Mouse (Mus musculus) heart, embryonic 14.5 days (tissue): ENCODE results near the gene Cacna1d. TPM values are rescaled to one million over a fixed set of nuclear protein-coding genes. Genes with fewer than 3 reads are reported as not detected.
A peak's percentile ranks its signal among the peaks of the same experiment; 100 is the strongest.

Experiments
- ATAC-seq: fragments of 200-750 bp; cut with Nextera tagmentation; 2 replicates; pipeline ENCODE4 v1.8.0; 2017; ENCODE audit warnings: low read depth, moderate TSS enrichment; ENCODE audit not compliant: insufficient number of reproducible peaks, insufficient read depth, low FRiP score
- H3K27ac ChIP-seq, 2 experiments: fragments of 200-500 bp in 1 of 2; fragments of 300-500 bp in 1 of 2; sonication (generic) in 1 of 2; replicated peaks in 1 of 2; 2 replicates each; pipeline ENCODE4 v1.5.1; 2012 to 2014; ENCODE audit warnings: low read depth in 2 of 2, low read length in 2 of 2, control low read depth in 1 of 2, mild to moderate bottlenecking in 1 of 2, mixed read lengths in 1 of 2; ENCODE audit not compliant: control insufficient read depth in 1 of 2, insufficient read depth in 1 of 2
- H3K27me3 ChIP-seq: fragments of 300-500 bp; sonication (generic); 2 replicates; pipeline ENCODE4 v1.6.1; 2014; ENCODE audit warnings: mild to moderate bottlenecking, low read length, control low read depth; ENCODE audit not compliant: control insufficient read depth, insufficient read depth
- H3K36me3 ChIP-seq: fragments of 300-500 bp; sonication (generic); 2 replicates; pipeline ENCODE4 v1.6.1; 2014; ENCODE audit warnings: mild to moderate bottlenecking, control low read depth, low read length, mixed read lengths; ENCODE audit not compliant: control insufficient read depth, insufficient read depth
- H3K4me1 ChIP-seq, 2 experiments: fragments of 200-500 bp in 1 of 2; fragments of 300-500 bp in 1 of 2; sonication (generic) in 1 of 2; 2 replicates each; pipeline ENCODE4 v1.6.1; 2012 to 2014; ENCODE audit warnings: low read length in 2 of 2, control low read depth in 1 of 2, mixed read lengths in 1 of 2; ENCODE audit not compliant: control insufficient read depth in 2 of 2, insufficient read depth in 2 of 2
- H3K4me2 ChIP-seq: fragments of 300-500 bp; sonication (generic); 2 replicates; pipeline ENCODE4 v1.6.1; 2014; ENCODE audit warnings: mild to moderate bottlenecking, low read length
- H3K4me3 ChIP-seq, 2 experiments: fragments of 200-500 bp in 1 of 2; fragments of 300-500 bp in 1 of 2; sonication (generic) in 1 of 2; 2 replicates each; pipeline ENCODE4 v1.5.1; 2012 to 2014; ENCODE audit warnings: low read length in 2 of 2, mild to moderate bottlenecking in 2 of 2, control low read depth in 1 of 2, low read depth in 1 of 2, moderate library complexity in 1 of 2; ENCODE audit not compliant: control insufficient read depth in 1 of 2, insufficient read depth in 1 of 2
- H3K9ac ChIP-seq: fragments of 300-500 bp; sonication (generic); 2 replicates; pipeline ENCODE4 v1.6.1; 2014; ENCODE audit warnings: mild to moderate bottlenecking, low read length
- H3K9me3 ChIP-seq: fragments of 300-500 bp; sonication (generic); 2 replicates; pipeline ENCODE4 v1.6.1; 2016; ENCODE audit warnings: low read length, control low read depth; ENCODE audit not compliant: control insufficient read depth
- WGBS: fragments of 180-500 bp; shearing (Covaris S2); extraction: QIAGEN DNeasy Blood & Tissue Kit; methylation state at CpG from one replicate; pipeline ENCODE4 v1.1.7; 2014; 5-methylcytosine and 5-hydroxymethylcytosine counted together
- polyA plus RNA-seq: library from polyadenylated mRNA; unstranded; fragments of >200 nt; fragmentation: Nextera tagmentation; extraction: Ambion mirVana; gene quantifications from 2 replicates; pipeline ENCODE4 v1.2.1, GENCODE M21; 2014

Gene Cacna1d
- polyA plus RNA-seq, 1 experiment from 2014 or later = 13.1 TPM

GRCm38 (mm10) chr14:30204526-30204925 is 286.7 kb downstream of the Cacna1d start:
- H3K4me1 ChIP-seq = peaks cover 2 to 7% of the 10 kb centered on the region in 2 experiments
- no peak overlapping the region for H3K27ac ChIP-seq
- no peak for ATAC-seq
- WGBS = 92% methylated on average over 1 of the region's 1 CpGs
- H3K9me3 ChIP-seq = 0 out of 2 replicates have a peak, but pooled peaks cover 3% of the 10 kb centered on the region
- no peaks in the 10 kb centered on the region for H3K27me3 ChIP-seq
- no peak overlapping the region for H3K4me2 ChIP-seq
- H3K36me3 ChIP-seq = no peaks in the 10 kb centered on the region
- H3K4me3 ChIP-seq = no peak overlapping the region
- H3K9ac ChIP-seq = no peak overlapping the region

GRCm38 (mm10) chr14:30200310-30200709 is 290.9 kb downstream of the Cacna1d start:
- no peak for ATAC-seq
- Histone ChIP-seq H3K4me3 (no peak overlapping the region), H3K9me3 (0 out of 2 replicates have a peak, but pooled peaks cover 3% of the 10 kb centered on the region), H3K27ac (no peak overlapping the region), H3K36me3 (no peaks in the 10 kb centered on the region), H3K4me2 (no peak overlapping the region), H3K4me1 (peaks cover 4 to 6% of the 10 kb centered on the region in 2 experiments; a peak in 2 of 4 replicates), H3K27me3 (no peaks in the 10 kb centered on the region), H3K9ac (no peak overlapping the region)
- 74% methylated on average over 1 of the region's 1 CpGs for WGBS

GRCm38 (mm10) chr14:30198882-30199281 is 292.4 kb downstream of the Cacna1d start:
- no peak for ATAC-seq
- Histone ChIP-seq H3K36me3 (no peaks in the 10 kb centered on the region), H3K4me2 (no peak overlapping the region), H3K27ac (no peak overlapping the region), H3K27me3 (no peaks in the 10 kb centered on the region), H3K9ac (no peak overlapping the region), H3K9me3 (0 out of 2 replicates have a peak, but pooled peaks cover 3% of the 10 kb centered on the region), H3K4me1 (peaks cover 4 to 6% of the 10 kb centered on the region in 2 experiments; a peak in 2 of 4 replicates), H3K4me3 (no peak overlapping the region)
- 74% methylated on average over 3 of the region's 3 CpGs for WGBS

GRCm38 (mm10) chr14:30198116-30198515 is 293.1 kb downstream of the Cacna1d start:
- WGBS = 76% methylated on average over 4 of the region's 4 CpGs

GRCm38 (mm10) chr14:30196959-30197358 is 294.3 kb downstream of the Cacna1d start:
- no peaks in the 10 kb centered on the region for H3K36me3 ChIP-seq
- H3K27me3 ChIP-seq = no peaks in the 10 kb centered on the region
- H3K27ac ChIP-seq = no peak overlapping the region
- H3K4me3 ChIP-seq = no peak overlapping the region
- H3K9me3 ChIP-seq = 0 out of 2 replicates have a peak, but pooled peaks cover 3% of the 10 kb centered on the region
- no peak for ATAC-seq
- WGBS = 82% methylated on average over 1 of the region's 1 CpGs
- no peak overlapping the region for H3K4me2 ChIP-seq
- H3K4me1 ChIP-seq = peaks cover 4 to 6% of the 10 kb centered on the region in 2 experiments; a peak in 2 of 4 replicates
- no peak overlapping the region for H3K9ac ChIP-seq

More at GRCm38 (mm10) chr14:30198116-30198515, 293.1 kb downstream of the Cacna1d start:
- H3K4me2 ChIP-seq = no peak overlapping the region
- no peak overlapping the region for H3K27ac ChIP-seq
- H3K4me1 ChIP-seq = peaks cover 4 to 6% of the 10 kb centered on the region in 2 experiments; a peak in 2 of 4 replicates
- no peak overlapping the region for H3K9ac ChIP-seq
- no peak for ATAC-seq
- no peaks in the 10 kb centered on the region for H3K27me3 ChIP-seq
- no peak overlapping the region for H3K4me3 ChIP-seq
- H3K36me3 ChIP-seq = no peaks in the 10 kb centered on the region
- H3K9me3 ChIP-seq = 0 out of 2 replicates have a peak, but pooled peaks cover 3% of the 10 kb centered on the region

GRCm38 (mm10) chr14:30196235-30196634 is 295.0 kb downstream of the Cacna1d start:
- Histone ChIP-seq H3K27ac (0 out of 4 replicates have a peak overlapping the region, but pooled peaks of 1 of the 2 experiments have one; percentile 14), H3K9ac (no peak overlapping the region), H3K27me3 (no peaks in the 10 kb centered on the region), H3K4me1 (peaks cover 4 to 6% of the 10 kb centered on the region in 2 experiments; a peak in 2 of 4 replicates), H3K9me3 (no peaks in the 10 kb centered on the region), H3K4me3 (no peak overlapping the region), H3K4me2 (no peak overlapping the region), H3K36me3 (no peaks in the 10 kb centered on the region)
- ATAC-seq = no peak
- WGBS = 45% methylated on average over 5 of the region's 5 CpGs

GRCm38 (mm10) chr14:30190308-30190971 is 300.8 kb downstream of the Cacna1d start:
- Histone ChIP-seq H3K9ac (no peak overlapping the region), H3K4me2 (no peak overlapping the region), H3K4me3 (no peak overlapping the region), H3K36me3 (no peaks in the 10 kb centered on the region), H3K27me3 (no peaks in the 10 kb centered on the region), H3K9me3 (no peaks in the 10 kb centered on the region), H3K4me1 (no peaks in the 10 kb centered on the region), H3K27ac (no peak overlapping the region)
- ATAC-seq = no peak
- WGBS = 84% methylated on average over 5 of the region's 5 CpGs
